Mouse (Mus musculus) ovary, postnatal 14 days (tissue): Measurements from ENCODE around the gene March10.

Source experiments
- DNase-seq: peaks from one replicate; pipeline ENCODE4 v3.0.0; 2022; ENCODE audit warnings: low spot score

March10 gene

GRCm38 (mm10) chr11:105312972-105313632 lies 143.4 kb downstream of the March10 start:
- no peak for DNase-seq

GRCm38 (mm10) chr11:105312311-105312942 lies 144.1 kb downstream of the March10 start:
- no peak for DNase-seq

GRCm38 (mm10) chr11:105311291-105311975 lies 145.1 kb downstream of the March10 start:
- DNase-seq = no peak
